Mouse (Mus musculus): Measurements from ENCODE around the gene Fam107b.

Gene Fam107b

GRCm38 (mm10) chr2:3570186-3570585 lies at the start of gene Fam107b:
Fam107b (plus strand) TSS chr2:3570488.
- DNase-seq (ENCODE audit: low spot score), result no peak

- DNase-seq (ENCODE audit: low spot score), result no peak
Observed at GRCm38 (mm10) chr2:3522558-3522957, 47.7 kb upstream of the Fam107b start.

GRCm38 (mm10) chr2:3526288-3526687 lies 44.0 kb upstream of the Fam107b start:
- DNase-seq (ENCODE audit: low spot score), result no peak

GRCm38 (mm10) chr2:3541307-3542079 lies 28.8 kb upstream of the Fam107b start:
- no peak for DNase-seq (ENCODE audit: low spot score)

- DNase-seq (ENCODE audit: low spot score), result no peak
Observed at GRCm38 (mm10) chr2:3546055-3546454, 24.2 kb upstream of the Fam107b start.

- DNase-seq (ENCODE audit: low spot score), result peak; percentile 57
Observed at GRCm38 (mm10) chr2:3546588-3546987, 23.7 kb upstream of the Fam107b start.

- no peak for DNase-seq (ENCODE audit: low spot score)
Observed at GRCm38 (mm10) chr2:3570606-3571005, 318 bp downstream of the Fam107b start.

- no peak for DNase-seq (ENCODE audit: low spot score)
Observed at GRCm38 (mm10) chr2:3573883-3574282, 3.6 kb downstream of the Fam107b start.

- no peak for DNase-seq (ENCODE audit: low spot score)
Observed at GRCm38 (mm10) chr2:3575140-3575539, 4.9 kb downstream of the Fam107b start.

- DNase-seq (ENCODE audit: low spot score), result no peak
Observed at GRCm38 (mm10) chr2:3576346-3576745, 6.1 kb downstream of the Fam107b start.

GRCm38 (mm10) chr2:3577216-3577615 lies 6.9 kb downstream of the Fam107b start:
- DNase-seq (ENCODE audit: low spot score), result no peak

GRCm38 (mm10) chr2:3578180-3578902 lies 8.1 kb downstream of the Fam107b start:
- DNase-seq (ENCODE audit: low spot score), result no peak

- no peak for DNase-seq (ENCODE audit: low spot score)
Observed at GRCm38 (mm10) chr2:3579316-3579902, 9.1 kb downstream of the Fam107b start.

- no peak for DNase-seq (ENCODE audit: low spot score)
Observed at GRCm38 (mm10) chr2:3582830-3583229, 12.5 kb downstream of the Fam107b start.

- DNase-seq (ENCODE audit: low spot score), result no peak
Observed at GRCm38 (mm10) chr2:3585231-3585783, 15.0 kb downstream of the Fam107b start.

GRCm38 (mm10) chr2:3590086-3590915 lies 20.0 kb downstream of the Fam107b start:
- no peak for DNase-seq (ENCODE audit: low spot score)

GRCm38 (mm10) chr2:3590916-3591197 lies 20.6 kb downstream of the Fam107b start:
- DNase-seq (ENCODE audit: low spot score), result no peak

GRCm38 (mm10) chr2:3594663-3595318 lies 24.5 kb downstream of the Fam107b start:
- no peak for DNase-seq (ENCODE audit: low spot score)

GRCm38 (mm10) chr2:3600421-3600820 lies 30.1 kb downstream of the Fam107b start:
- no peak for DNase-seq (ENCODE audit: low spot score)

GRCm38 (mm10) chr2:3602599-3602998 lies 32.3 kb downstream of the Fam107b start:
- no peak for DNase-seq (ENCODE audit: low spot score)

GRCm38 (mm10) chr2:3603181-3603580 lies 32.9 kb downstream of the Fam107b start:
- no peak for DNase-seq (ENCODE audit: low spot score)
